Mouse (Mus musculus) kidney, adult 2 months (tissue): ENCODE measurements around the gene Itpripl1.

Experiments
- CTCF ChIP-seq: fragments of 200-500 bp; conservative IDR thresholded peaks from 2 replicates; pipeline ENCODE4 v1.5.1; 2011; ENCODE audit warnings: low read depth, mild to moderate bottlenecking, control low read depth, low read length, moderate library complexity, mixed read lengths; ENCODE audit not compliant: insufficient read depth, insufficient read length
- POLR2A ChIP-seq: fragments of 200-500 bp; IDR thresholded peaks from one replicate; pipeline ENCODE4 v1.6.1; 2011; ENCODE audit warnings: low read depth, low read length, control low read depth

GRCm38 (mm10) chr2:127143158-127144063, at the start of gene Itpripl1:
- no peak for TF ChIP-seq CTCF
- no peak for TF ChIP-seq POLR2A
